Mouse (Mus musculus) heart, postnatal 0 days (tissue): ENCODE results near the gene Pnpla1.

ENCODE experiments used
- CTCF ChIP-seq: IDR thresholded peaks from 2 replicates; pipeline ENCODE4 v1.5.1; 2016; ENCODE audit warnings: antibody characterized with exemption, control low read depth, low read depth
- EP300 ChIP-seq: IDR thresholded peaks from 2 replicates; pipeline ENCODE4 v1.6.1; 2016; ENCODE audit warnings: antibody characterized with exemption, low read depth

- TF ChIP-seq CTCF (no peak), EP300 (no peak)
Measured at GRCm38 (mm10) chr17:28921086-28921485, 62.9 kb downstream of the Pnpla1 start.
